Mouse (Mus musculus) lung, postnatal 4 days (tissue): Measurements from ENCODE around the gene Nlrc3.
"Not testable (repeated sequence)": the region's sequence is repeated elsewhere in the genome, so short reads cannot be mapped to it uniquely, and the experiment has no call there.

Experiments
- DNase-seq, 2 experiments: peaks; one replicate each; pipeline ENCODE4 v3.0.0; 2021

Nlrc3 gene

DNA sequence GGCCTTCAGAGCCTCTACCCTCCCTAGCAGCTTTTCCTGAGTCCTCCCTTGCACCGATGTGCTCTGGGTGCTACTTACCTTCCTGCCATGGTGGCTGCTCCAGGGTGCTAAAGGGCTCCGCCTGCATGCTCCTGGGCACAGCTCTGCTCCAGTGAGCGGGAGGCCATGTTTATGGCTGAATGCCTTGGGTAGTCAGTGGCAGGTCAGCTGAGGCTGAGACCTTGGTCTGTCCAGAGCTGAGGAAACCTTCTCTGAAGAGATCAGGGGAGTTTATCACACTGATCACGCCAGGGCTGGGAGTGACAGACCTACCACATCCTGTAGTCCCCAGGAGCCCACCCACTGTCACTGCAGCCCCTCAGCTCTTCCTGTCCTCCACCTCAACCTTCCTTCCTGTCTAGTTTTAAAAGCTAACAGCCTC, at the start of gene Nlrc3:
Gene Nlrc3 (minus strand): TSS at position 382 of the 421 bp plus-strand sequence.
- DNase-seq = no peak

DNA sequence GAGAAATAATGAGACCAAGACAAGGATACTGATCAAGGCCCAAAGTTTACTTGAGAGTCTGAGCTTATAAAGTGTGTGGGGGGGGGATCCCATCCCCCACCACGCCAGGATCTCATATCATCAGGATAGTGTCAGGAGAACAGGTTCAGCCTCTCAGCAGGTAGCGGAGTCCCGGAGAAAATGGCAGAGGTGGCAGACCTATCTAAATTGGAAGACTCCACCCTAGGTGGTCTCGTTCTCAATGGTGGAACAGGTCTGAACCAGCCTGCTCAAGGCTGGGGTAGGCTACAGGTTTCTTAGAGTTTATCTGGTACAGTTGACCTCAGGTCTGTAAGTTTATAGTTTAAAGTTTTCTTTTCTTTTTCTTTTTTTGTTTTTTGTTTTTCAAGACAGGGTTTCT, 46.3 kb upstream of the Nlrc3 start:
- no peak for DNase-seq

- no peak for DNase-seq
Measured at GRCm38 (mm10) chr16:4021241-4021640, 44.8 kb upstream of the Nlrc3 start.

DNA sequence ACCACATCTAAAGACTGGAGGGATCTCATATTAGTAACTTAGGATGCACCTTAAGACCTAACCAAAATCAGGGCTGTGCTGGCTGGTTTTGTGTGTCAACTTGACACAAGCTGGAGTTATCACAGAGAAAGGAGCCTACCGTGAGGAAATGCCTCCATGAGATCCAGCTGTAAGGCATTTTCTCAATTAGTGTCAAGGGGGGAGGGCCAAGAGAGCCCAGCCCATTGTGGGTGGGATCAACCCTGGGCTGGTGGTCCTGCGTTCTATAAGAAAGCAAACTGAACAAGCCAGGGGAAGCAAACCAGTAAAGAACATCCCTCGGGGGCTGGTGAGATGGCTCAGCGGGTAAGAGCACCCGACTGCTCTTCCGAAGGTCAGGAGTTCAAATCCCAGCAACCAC, 41.0 kb upstream of the Nlrc3 start:
- DNase-seq = not testable (repeated sequence)

GRCm38 (mm10) chr16:4016786-4017185, 40.4 kb upstream of the Nlrc3 start:
- not testable (repeated sequence) for DNase-seq

GRCm38 (mm10) chr16:4014040-4014668, 37.7 kb upstream of the Nlrc3 start:
- DNase-seq = no peak

DNA sequence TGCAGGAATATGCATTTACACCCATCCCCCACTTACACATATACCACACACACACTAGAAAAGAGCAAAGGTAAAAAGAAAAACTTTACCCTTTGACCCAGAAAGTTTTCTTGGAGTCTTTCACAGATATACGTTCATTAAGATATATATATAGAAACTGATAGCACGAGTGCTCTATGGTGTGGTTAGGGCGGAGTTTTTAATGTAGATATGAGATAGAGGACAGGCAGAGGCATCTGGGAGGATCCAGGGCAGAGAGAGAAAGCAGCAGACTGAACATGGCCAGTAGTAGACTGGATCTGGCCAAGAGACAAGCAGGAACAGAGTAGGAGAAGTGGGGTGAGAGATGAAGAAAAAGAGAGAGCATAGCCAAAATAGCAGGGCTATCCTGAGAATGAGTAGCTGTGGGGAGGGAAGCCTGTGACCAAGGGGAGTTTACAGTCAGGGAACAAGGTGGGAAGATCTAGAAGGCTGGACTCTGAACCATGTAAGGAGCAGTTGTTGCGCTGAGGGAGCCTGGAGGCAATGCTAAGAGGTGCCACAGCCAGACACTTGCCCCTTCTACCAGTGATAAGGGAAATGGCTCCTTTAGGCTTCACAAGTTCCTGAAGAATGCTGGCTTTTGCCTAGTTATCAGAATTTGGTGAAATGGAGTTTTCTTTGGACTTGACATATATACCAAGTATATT, 36.6 kb upstream of the Nlrc3 start:
- no peak for DNase-seq

DNA sequence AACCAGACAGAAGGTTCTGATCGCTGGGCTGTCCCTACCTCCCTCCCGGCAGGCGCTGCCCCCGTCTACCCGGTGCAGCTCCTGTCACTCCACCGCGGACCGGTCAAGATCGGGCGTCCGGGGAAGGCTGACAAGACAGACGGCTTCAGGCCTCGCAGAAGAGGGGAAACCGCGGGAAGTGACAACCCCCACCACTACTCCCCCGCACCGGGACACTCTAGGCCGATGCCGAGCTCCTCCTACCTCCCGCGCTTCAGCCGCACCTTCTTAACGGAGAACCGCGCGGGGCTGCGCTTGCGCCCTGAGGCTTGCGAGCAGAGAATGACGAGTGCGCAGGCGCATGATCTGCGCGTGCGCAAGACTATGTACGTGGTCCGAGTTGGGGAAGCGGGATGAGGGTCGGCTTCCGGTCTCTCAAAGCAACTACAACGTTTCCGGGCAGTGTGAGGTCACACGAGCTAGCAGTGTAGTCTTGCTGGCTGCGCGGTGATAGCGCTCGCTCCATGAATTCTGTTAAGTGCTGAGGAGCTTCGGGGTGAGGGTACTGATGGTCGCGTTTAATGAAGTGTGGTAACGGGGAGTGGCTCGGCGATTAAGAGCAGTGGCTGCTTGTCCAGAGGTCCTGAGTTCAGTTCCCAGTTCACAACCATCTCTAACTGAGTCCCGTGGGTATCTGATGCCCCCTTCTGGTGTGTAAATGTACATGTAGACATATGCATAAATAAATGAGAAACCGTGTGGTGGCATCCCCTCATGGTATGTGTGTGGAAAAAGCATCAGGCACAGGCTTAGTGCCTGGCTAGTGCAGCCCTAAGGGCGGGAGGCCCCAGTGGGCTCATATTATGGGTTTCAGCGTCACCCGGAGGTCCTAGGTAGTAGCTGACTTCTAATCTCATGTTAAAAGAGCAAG, 27.3 kb upstream of the Nlrc3 start, which contains the start of gene Slx4:
Gene Slx4 (minus strand): TSS at position 282 of the 910 bp plus-strand sequence.
- DNase-seq = peak; percentile 96 to 97

DNA sequence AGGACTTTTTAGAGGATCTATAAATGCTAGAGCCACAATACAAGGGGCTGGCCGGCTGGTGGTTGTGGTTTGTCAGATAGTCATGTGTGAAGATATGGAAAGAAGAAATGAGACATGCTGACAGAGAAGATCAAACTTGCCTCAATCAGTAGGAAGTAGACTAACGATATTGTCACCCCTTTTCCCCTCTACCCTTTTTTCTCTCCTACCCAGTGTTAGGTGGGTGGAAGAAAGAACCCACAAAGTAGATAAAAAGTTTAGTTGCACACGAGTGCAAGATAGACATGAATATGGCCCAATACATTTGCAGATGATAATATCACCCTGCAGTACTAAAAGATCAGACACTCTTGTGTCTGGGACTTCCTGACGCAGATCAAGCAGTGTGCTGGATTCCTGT, 12.0 kb upstream of the Nlrc3 start:
- no peak for DNase-seq

DNA sequence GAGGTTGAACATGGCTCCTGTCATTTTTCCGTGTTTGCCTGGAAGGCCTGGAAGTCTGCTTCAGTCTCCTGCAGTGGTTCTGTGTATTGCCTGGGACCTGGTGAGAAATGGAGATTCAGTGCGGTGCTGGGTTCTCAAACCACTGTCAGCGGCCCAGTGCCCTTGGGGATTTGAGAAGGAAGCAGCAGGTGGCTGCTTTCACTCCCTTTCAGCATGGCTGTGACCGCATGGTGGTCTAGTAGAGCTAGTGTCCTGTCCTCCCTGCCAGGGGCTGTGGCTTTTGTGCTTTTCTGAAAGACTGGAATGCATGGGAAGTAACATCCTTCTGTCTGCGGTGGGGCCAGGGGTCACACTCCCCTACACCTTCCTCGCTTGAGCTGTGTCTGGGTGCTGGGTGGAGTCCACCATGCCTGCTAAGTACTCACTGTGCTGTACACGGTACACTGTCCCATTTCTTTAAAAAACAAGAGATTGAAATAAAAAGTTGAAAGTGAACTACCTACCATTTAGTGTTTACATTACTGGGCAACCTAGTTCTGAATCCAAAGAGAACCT, 6.8 kb upstream of the Nlrc3 start:
- peak in 1 of 2 experiments; percentile 18 for DNase-seq

DNA sequence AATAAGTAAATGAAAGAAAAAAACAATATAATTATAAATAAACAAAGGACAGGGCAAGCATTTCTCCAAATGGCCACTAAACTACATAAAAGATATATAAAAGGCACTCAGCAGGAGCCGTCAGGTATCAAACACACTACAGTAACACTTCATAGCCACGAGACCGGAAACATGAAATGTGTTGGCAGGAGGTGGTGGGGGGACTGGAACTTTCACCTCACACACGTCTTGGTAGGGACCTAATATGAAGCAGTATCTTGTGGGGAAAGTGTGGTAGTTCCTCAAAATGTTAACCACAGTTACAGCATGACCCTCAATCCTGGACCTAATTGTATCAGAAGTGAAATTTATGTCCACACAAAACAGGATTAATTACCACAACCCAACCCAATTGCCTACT, 5.7 kb upstream of the Nlrc3 start:
- DNase-seq = peak in 1 of 2 experiments; percentile 5

GRCm38 (mm10) chr16:3976712-3977111, 280 bp upstream of the Nlrc3 start:
- no peak for DNase-seq

DNA sequence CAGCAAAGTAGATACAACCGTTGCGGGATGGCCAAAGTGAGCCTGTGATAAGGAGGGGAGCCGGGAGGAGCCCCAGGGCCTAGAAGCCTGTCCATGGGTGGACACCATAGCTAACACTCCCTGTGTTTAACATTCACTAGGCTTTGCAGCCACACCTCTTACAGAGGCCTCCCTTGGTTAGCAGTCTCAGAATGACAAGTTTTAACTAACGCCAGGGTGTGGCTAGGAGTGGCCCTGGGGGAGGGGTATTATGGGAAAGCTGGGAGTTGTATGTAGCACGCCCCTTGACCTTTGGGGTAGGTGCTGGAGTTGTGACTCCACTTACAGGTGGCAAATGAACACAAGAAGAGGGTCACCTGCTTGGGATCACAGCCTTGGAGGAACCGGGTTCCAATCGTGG, 774 bp downstream of the Nlrc3 start:
- DNase-seq = no peak

GRCm38 (mm10) chr16:3974456-3974855, 2.0 kb downstream of the Nlrc3 start:
- DNase-seq = not testable (repeated sequence)

GRCm38 (mm10) chr16:3965534-3965933, 10.9 kb downstream of the Nlrc3 start:
- no peak for DNase-seq

DNA sequence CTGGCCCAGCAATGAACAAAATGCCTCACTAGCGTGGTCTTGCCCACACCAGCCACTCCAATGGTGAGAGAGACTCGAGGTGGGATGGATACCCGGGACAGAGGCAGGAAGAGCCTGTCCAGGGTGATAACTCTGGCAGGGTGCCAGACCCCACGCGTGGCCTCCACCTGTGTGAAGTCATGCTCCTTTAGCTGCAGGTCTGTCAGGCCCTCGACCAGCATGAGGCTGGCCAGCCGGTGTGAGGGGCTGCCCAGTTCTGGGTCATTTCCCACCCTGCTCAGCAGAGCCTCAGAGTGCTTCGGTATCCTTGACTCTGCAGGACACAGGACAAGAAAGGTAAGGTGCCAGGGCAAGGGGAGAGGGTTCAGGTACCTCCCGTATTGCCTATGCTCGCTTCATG, 11.4 kb downstream of the Nlrc3 start:
- no peak for DNase-seq

DNA sequence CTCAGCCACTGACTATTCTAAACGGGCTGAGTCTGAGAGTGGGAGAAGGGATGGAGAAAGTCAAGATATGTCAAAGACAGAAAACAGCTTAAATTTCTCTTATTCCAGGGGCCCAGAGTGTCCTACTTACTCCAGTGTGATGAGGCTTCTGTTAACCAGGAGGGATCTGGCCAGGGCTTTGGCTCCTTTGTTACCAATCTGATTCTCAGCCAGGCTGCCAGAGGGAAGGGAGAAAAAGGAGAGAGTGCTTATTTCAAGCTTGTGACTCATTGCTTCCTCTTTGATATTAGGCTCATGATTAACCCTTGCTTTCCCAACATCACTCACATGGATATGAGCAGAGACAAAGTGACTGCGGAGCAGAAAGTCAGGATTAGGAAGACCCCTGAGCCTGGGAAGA, 17.2 kb downstream of the Nlrc3 start:
- peak in 1 of 2 experiments; percentile 16 for DNase-seq

- DNase-seq = peak in 1 of 2 experiments; percentile 31
Measured at GRCm38 (mm10) chr16:3956369-3956768, 20.1 kb downstream of the Nlrc3 start.

GRCm38 (mm10) chr16:3951141-3951540, 25.3 kb downstream of the Nlrc3 start:
- no peak for DNase-seq

GRCm38 (mm10) chr16:3934701-3935100, 41.7 kb downstream of the Nlrc3 start:
- no peak for DNase-seq

DNA sequence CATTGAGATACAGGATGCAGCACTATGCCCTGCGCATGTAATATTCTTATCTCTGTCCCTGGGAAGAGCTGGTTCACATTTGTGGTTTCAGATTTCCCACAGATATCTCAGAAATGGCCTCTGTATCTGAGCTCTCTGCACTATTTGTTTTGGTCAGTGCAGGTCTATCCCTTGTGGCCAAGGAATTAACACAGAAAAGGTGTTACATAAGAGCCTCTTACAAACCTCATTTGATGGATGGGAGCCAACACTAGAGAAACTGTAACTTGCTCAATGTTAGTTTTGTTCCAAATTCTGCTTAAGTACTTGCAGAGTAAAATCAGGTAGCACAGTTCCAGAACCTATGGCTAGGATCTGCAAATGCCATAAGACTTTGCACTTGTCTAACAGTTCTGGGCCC, 42.3 kb downstream of the Nlrc3 start:
- DNase-seq = no peak

GRCm38 (mm10) chr16:3933536-3933935, 42.9 kb downstream of the Nlrc3 start:
- no peak for DNase-seq

GRCm38 (mm10) chr16:3929151-3929550, 47.3 kb downstream of the Nlrc3 start:
- peak; percentile 38 to 51 for DNase-seq
